Mouse (Mus musculus) liver, embryonic 11.5 days (tissue): ENCODE results near the gene Dpep3. TPM values are rescaled to one million over a fixed set of nuclear protein-coding genes. Genes with fewer than 3 reads are reported as not detected.
A peak's percentile ranks its signal among the peaks of the same experiment; 100 is the strongest.

ENCODE experiments used
- ATAC-seq: fragments of 200-750 bp; cut with Nextera tagmentation; replicated peaks from 2 replicates; pipeline ENCODE4 v1.8.0; 2017; ENCODE audit warnings: moderate number of reproducible peaks, mild to moderate bottlenecking, moderate TSS enrichment, moderate library complexity; ENCODE audit not compliant: low FRiP score
- DNase-seq: peaks from one replicate; pipeline ENCODE4 v3.0.0-alpha.2; 2017; ENCODE audit warnings: low spot score
- H3K27ac ChIP-seq: fragments of 300-500 bp; sonication (generic); 2 replicates; pipeline ENCODE4 v1.5.1; 2014; ENCODE audit warnings: mild to moderate bottlenecking, low read depth, low read length, control low read depth
- H3K27me3 ChIP-seq: fragments of 300-500 bp; sonication (generic); replicated peaks from 2 replicates; pipeline ENCODE4 v1.6.1; 2014; ENCODE audit warnings: low read length, mixed read lengths; ENCODE audit not compliant: control insufficient read depth, insufficient read depth
- H3K36me3 ChIP-seq: fragments of 300-500 bp; sonication (generic); 2 replicates; pipeline ENCODE4 v1.6.1; 2014; ENCODE audit warnings: mild to moderate bottlenecking, low read length, moderate library complexity, mixed read lengths; ENCODE audit not compliant: control insufficient read depth, insufficient read depth
- H3K4me1 ChIP-seq: fragments of 300-500 bp; sonication (generic); replicated peaks from 2 replicates; pipeline ENCODE4 v1.6.1; 2014; ENCODE audit warnings: low read length, mixed read lengths; ENCODE audit not compliant: control insufficient read depth, insufficient read depth
- H3K4me2 ChIP-seq: fragments of 300-500 bp; sonication (generic); 2 replicates; pipeline ENCODE4 v1.6.1; 2014; ENCODE audit warnings: mild to moderate bottlenecking, control low read depth, moderate library complexity
- H3K4me3 ChIP-seq: fragments of 300-500 bp; sonication (generic); 2 replicates; pipeline ENCODE4 v1.5.1; 2014; ENCODE audit warnings: low read depth, low read length, control low read depth
- H3K9ac ChIP-seq: fragments of 300-500 bp; sonication (generic); 2 replicates; pipeline ENCODE4 v1.6.1; 2014; ENCODE audit warnings: low read depth, low read length, control low read depth
- H3K9me3 ChIP-seq: fragments of 300-500 bp; sonication (generic); 2 replicates; pipeline ENCODE4 v1.6.1; 2016; ENCODE audit warnings: low read length, inconsistent platforms, mixed read lengths; ENCODE audit not compliant: control insufficient read depth
- WGBS: fragments of 180-500 bp; shearing (Covaris S2); extraction: QIAGEN DNeasy Blood & Tissue Kit; methylation state at CpG from one replicate; pipeline ENCODE4 v1.1.7; 2014; 5-methylcytosine and 5-hydroxymethylcytosine counted together
- polyA plus RNA-seq: library from polyadenylated mRNA; unstranded; fragments of >200 nt; fragmentation: Nextera tagmentation; extraction: Ambion mirVana; gene quantifications from 2 replicates; pipeline ENCODE4 v1.2.1, GENCODE M21; 2014

Gene Dpep3
- polyA plus RNA-seq, 1 experiment from 2014 or later, result not detected

DNA sequence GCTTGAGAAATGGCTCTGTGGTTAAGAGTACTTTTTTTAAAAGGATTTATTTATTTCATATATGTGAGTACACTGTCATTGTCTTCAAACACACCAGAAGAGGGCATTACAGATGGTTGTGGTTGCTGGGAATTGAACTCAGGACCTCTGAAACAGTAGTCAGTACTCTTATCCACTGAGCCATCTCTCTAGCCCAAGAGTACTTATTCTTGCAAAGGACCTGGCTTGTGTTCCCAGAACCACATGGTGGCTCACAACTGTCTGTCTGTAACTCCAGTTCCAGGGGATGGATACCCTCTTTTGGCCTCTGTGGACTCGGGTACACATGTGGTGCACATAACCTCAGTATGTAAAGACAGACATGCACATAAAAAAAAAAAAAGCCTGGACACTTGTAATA lies 9.9 kb downstream of the Dpep3 start:
- no peak overlapping the region for H3K4me2 ChIP-seq
- peaks cover 15% of the 10 kb centered on the region for H3K4me1 ChIP-seq
- ATAC-seq (no peak), DNase-seq (no peak)
- H3K9ac ChIP-seq, result no peak overlapping the region
- H3K9me3 ChIP-seq, result no peaks in the 10 kb centered on the region
- no peaks in the 10 kb centered on the region for H3K36me3 ChIP-seq
- H3K27ac ChIP-seq, result no peak overlapping the region
- 87% methylated on average over 1 of the region's 1 CpGs for WGBS
- no peak overlapping the region for H3K4me3 ChIP-seq
- H3K27me3 ChIP-seq, result no peaks in the 10 kb centered on the region

DNA sequence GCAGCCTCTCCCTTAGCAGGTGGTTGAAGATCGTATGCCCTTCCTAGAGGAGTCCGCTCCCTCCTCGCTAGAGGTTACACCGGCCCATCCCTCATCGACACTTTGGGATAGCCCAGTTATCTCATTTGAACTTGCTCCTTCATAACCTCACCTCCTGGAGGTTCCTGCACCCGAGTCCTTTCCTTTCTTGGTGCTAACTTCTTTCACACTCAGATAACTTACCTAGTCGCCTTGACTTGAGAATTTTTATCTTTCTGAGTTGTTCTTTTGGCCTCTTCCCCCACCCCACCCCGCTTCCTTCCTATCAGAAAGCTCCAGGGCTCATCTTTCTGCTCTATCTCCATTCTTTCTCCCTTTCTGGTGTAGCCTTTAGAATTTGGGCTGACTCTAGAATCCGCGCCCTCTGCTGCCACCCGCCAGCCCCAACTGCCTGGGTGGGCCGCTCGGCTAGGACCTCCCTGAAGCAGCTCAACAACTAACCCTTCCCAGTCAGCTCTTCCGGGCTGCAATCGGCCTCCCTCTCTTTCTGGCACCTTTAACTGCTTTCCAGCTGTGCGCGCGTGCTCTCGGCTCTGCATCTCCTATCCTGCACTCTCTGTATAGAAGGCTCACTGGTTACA lies 12.4 kb downstream of the Dpep3 start:
- Histone ChIP-seq H3K4me2 (peak overlapping the region; percentile 93), H3K9me3 (no peaks in the 10 kb centered on the region), H3K27ac (peak overlapping the region; percentile 95), H3K4me3 (peak overlapping the region; percentile 89), H3K4me1 (peaks cover 26% of the 10 kb centered on the region), H3K27me3 (no peaks in the 10 kb centered on the region), H3K9ac (peak overlapping the region; percentile 90), H3K36me3 (no peaks in the 10 kb centered on the region)
- 4% methylated on average over 19 of the region's 19 CpGs for WGBS
- DNase-seq (peak; percentile 79), ATAC-seq (peak; percentile 78)

DNA sequence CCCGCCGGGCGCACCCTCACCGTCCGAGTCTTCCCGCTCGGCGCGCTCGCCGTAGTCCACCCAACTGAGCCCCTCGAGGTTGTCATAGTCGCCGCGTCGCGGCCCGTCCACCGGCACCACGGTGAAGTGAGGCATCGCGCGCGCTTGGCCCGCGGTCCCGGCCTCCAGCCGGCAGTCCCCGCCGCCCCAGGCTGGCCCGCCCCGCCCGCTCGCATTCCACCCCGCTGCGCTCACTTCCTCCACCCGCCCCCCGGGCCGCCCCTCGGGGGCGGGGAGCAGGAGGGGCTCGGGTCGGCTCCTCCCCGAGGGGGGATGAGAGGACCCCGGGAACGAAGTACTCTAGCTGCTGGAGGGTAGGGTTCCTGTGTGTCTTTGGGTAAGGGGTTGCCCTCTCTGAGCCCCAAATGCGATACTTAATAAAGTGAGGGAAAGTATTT lies 13.3 kb downstream of the Dpep3 start, which contains the start of gene Slc12a4:
TSS of gene Slc12a4 (minus strand) at position 193 of the 437 bp plus-strand sequence.
- Histone ChIP-seq H3K4me1 (peaks cover 35% of the 10 kb centered on the region), H3K36me3 (no peaks in the 10 kb centered on the region), H3K9ac (peak within 1 kb of the TSS; percentile 90), H3K9me3 (no peaks in the 10 kb centered on the region), H3K4me3 (peak within 1 kb of the TSS; percentile 89), H3K27ac (peak within 1 kb of the TSS; percentile 95), H3K27me3 (no peaks in the 10 kb centered on the region), H3K4me2 (peak within 1 kb of the TSS; percentile 93)
- DNase-seq (peak; percentile 87), ATAC-seq (peak; percentile 82)
- under 1% methylated on average over 47 of the region's 47 CpGs for WGBS

DNA sequence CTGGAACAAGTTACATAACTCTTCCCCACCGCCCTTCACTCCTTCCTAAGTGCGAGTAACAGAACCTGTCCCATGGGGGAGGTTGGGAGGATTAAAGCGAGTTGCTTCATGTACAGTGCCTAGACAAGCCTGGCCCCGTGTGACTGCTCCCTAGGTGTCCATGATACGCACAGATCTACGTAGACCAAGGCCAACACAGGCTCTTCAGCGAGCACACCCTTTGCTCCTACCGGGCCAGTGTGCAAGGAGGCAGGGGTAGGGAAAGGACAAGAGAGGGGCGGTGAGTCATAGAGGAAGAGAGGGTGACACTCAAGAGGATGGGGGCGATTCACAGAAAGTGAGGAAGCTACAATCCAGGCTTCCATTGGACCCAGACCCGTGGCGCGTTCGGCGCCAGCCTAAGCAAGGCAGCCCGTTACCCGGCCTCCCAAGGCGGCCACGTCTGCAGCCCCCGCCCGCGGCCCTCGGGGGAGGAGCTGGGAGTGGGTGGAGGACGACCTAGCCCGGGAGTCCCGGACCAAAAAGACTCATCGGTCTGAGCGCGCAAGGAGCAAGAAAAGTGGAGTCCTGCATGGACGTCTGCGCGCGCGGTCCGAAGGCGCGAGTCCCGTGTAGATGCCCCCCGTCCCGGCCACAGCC lies 13.8 kb downstream of the Dpep3 start:
- Histone ChIP-seq H3K9me3 (no peaks in the 10 kb centered on the region), H3K9ac (peak overlapping the region; percentile 90), H3K27me3 (no peaks in the 10 kb centered on the region), H3K4me3 (peak overlapping the region; percentile 89), H3K36me3 (peaks cover 1% of the 10 kb centered on the region; the same call in 1 of the 2 replicates), H3K4me1 (peaks cover 37% of the 10 kb centered on the region), H3K27ac (peak overlapping the region; percentile 95), H3K4me2 (peak overlapping the region; percentile 93)
- WGBS, result under 1% methylated on average over 40 of the region's 40 CpGs
- ATAC-seq, result peak; percentile 61
- DNase-seq, result peak; percentile 66

DNA sequence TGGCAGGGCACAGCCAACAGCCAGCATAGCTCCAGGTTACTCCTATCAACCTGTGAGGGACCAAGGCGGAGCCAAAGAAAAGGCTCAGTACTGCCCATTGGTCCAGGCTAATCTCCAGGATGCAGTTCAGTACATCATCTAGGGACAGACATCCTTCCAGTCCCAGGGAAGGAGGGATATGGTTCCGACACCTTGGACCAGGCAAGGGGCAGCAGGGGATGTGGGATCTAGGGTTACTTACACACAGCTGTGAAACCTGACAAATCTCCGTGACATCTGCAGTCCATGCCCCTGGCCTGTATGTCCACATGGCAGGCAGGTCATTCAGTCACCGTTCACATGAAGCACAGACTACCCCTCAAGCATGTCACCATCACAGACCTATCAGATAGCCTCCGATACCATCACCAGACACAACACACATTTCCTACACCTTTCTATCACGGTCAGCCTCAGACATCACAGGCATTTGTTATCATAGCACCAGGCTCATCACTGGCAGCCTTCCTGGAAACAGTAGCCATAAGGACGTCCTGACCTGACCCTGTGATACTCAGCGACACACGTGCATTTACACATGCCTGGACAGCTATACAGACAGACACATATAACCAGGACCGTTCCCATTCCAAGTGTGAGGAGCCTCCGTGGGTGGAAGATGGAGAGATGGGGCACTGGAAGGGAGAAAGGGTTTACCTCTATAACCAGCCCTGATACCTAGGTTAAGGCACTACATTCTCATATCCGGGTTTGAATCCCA lies 14.5 kb downstream of the Dpep3 start:
- H3K4me1 ChIP-seq, result peaks cover 37% of the 10 kb centered on the region
- H3K4me2 ChIP-seq, result peak overlapping the region; percentile 93
- ATAC-seq, result no peak
- peak overlapping the region; percentile 89 for H3K4me3 ChIP-seq
- no peaks in the 10 kb centered on the region for H3K27me3 ChIP-seq
- no peaks in the 10 kb centered on the region for H3K9me3 ChIP-seq
- H3K27ac ChIP-seq, result peak overlapping the region; percentile 95; the same call in 1 of the 2 replicates
- H3K9ac ChIP-seq, result peak overlapping the region; percentile 90
- WGBS, result 60% methylated on average over 12 of the region's 12 CpGs
- H3K36me3 ChIP-seq, result peaks cover 5% of the 10 kb centered on the region; the same call in 1 of the 2 replicates
- no peak for DNase-seq

DNA sequence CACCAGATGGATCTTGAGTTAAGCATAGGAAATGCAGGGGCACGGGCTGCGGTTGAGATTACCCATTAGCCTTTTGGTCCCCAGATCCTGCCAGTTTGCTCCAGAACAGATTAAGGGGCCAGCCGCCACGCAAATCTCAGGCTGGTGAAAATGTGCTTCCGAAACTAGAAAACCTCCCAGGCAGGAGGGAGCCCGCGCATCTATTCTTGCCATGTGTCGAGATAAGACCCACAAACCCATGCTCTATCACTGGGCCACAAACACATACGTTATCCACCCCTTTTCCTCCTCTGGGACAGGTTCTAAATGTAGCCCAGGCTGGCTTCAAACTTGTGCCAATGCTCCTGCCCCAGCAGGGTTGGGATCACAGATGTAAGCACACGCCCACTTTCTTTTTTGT lies 17.7 kb downstream of the Dpep3 start:
- Histone ChIP-seq H3K27ac (no peak overlapping the region), H3K4me1 (peaks cover 30% of the 10 kb centered on the region), H3K27me3 (no peaks in the 10 kb centered on the region), H3K36me3 (peaks cover 19% of the 10 kb centered on the region), H3K4me2 (peak overlapping the region; percentile 44), H3K4me3 (no peak overlapping the region; the same call in 1 of the 2 replicates), H3K9me3 (no peaks in the 10 kb centered on the region), H3K9ac (no peak overlapping the region; the same call in 1 of the 2 replicates)
- peak; percentile 33; the same call in 1 of the 2 replicates for ATAC-seq
- DNase-seq, result no peak
- 45% methylated on average over 10 of the region's 10 CpGs for WGBS

DNA sequence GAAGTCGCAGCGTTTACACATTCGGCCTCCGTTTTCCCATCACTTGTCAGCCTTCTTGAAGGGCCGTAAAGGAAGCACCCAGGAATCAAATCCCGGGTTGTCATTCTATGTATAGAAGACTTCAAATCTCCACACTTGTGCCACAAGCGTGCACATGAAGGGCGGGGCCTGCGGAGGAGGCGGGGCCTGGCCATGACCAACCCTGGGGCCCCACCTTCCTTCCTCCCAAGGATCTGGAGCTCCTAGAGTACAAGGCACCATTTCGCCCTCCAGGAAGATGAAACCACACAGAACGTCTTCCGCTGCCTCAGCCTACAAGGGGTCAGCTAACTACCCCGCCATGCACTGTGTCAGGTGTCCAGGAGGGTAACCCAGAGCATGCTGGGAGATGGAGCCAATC lies 18.1 kb downstream of the Dpep3 start:
- 59% methylated on average over 14 of the region's 14 CpGs for WGBS
- H3K9ac ChIP-seq, result no peak overlapping the region
- no peak for ATAC-seq
- H3K4me2 ChIP-seq, result peak overlapping the region; percentile 44
- H3K9me3 ChIP-seq, result no peaks in the 10 kb centered on the region
- H3K36me3 ChIP-seq, result peaks cover 19% of the 10 kb centered on the region
- H3K4me1 ChIP-seq, result peaks cover 30% of the 10 kb centered on the region
- DNase-seq, result no peak
- H3K27ac ChIP-seq, result no peak overlapping the region
- H3K4me3 ChIP-seq, result no peak overlapping the region; the same call in 1 of the 2 replicates
- no peaks in the 10 kb centered on the region for H3K27me3 ChIP-seq

DNA sequence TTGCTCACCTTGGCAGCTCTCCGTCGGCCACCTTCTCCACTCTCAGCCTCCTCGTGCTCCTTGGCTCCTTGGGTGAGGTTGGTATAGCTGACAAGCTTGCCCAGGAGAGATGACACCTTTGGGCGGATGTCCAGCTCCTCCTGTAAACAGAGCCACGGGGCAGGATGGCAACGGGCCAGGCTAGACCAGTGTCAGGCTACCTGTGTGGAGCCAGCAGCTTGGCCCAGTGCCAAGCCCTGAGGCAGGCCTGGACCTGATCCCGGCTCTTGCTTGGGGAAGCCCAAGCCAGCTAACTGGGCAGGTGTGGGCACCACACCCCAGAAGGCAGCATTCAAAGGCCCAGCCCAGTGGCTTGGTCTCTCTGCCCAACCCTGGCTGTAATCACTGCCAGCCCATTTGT lies 19.9 kb downstream of the Dpep3 start:
- peaks cover 19% of the 10 kb centered on the region for H3K36me3 ChIP-seq
- H3K9ac ChIP-seq, result no peak overlapping the region; the same call in 1 of the 2 replicates
- no peak overlapping the region for H3K27ac ChIP-seq
- DNase-seq, result no peak
- 91% methylated on average over 7 of the region's 7 CpGs for WGBS
- H3K9me3 ChIP-seq, result no peaks in the 10 kb centered on the region
- H3K27me3 ChIP-seq, result no peaks in the 10 kb centered on the region
- peaks cover 22% of the 10 kb centered on the region for H3K4me1 ChIP-seq
- no peak for ATAC-seq
- no peak overlapping the region for H3K4me3 ChIP-seq
- H3K4me2 ChIP-seq, result no peak overlapping the region
